Mouse (Mus musculus) cerebellum, postnatal 14 days (tissue): ENCODE measurements around the gene Rhoh.

Experiments used
- DNase-seq, 2 experiments: peaks; one replicate each; pipeline ENCODE4 v3.0.0; 2021; ENCODE audit warnings: mixed read lengths in 2 of 2

Gene Rhoh

DNA sequence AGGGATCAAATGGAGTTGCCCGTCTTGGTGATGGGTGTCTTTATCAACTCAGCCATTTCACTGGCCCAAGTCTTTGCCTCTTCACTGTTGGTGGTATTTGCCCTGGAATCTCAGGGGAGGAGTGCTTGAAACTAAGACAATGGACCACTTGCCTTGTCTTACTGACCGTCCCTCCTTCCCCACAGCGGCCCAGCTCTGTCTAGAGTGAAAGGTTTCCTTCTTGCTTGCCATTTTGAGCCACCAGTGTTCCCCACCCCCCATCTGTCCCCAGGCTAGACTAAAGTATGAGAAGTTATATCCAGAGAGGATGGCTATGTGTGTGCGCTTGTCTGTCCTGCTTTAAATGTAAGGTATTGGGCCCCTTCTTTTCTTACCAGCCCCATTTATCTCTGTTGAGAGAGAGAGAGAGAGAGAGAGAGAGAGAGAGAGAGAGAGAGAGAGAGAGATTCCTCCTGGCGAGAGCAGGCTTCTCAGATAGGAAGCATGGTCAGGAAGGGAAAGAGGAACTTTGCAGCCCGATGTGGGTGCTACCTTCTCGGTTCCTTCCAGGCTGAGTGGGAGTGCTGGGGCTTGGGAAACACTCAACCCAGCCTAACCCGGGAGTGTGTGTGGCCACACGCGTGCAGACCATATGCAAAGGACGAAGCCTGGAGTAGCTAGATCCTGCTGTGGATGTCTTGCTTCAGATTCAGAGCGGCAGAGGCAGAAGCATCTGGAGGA is 572 bp upstream of the Rhoh start:
- no peak for DNase-seq

DNA sequence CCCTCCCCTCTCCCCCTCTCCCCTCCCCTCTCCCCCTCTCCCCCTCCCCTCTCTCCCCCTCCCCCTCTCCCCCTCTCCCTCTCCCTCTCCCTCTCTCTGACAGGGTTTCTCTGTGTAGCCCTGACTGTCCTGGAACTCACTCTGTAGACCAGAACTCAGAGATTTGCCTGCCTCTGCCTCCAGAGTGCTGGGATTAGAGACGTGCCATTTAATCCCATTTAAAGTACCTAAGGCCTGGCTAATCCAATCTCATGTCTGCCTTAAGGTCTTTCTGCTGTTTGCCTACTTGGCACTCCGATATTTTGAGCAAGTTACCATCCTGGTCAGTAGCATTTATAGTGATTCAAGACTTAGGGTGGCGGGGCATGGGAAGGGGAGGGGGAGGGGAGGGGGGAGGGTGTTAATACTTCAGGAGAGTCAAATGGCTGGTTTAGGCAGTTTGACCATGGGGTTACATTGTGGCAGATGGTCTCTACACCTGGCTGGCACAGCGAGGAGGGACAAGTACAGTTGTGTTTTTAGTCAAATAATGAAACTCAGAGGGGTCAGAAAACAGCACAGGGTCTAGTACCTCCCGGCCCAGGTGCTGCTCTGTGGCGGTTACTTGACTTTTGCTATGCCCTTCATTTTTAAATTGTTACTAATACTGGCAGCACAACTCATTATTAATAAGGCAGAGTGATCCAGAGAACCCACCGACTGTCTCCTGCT is 1.4 kb downstream of the Rhoh start:
- no peak for DNase-seq

DNA sequence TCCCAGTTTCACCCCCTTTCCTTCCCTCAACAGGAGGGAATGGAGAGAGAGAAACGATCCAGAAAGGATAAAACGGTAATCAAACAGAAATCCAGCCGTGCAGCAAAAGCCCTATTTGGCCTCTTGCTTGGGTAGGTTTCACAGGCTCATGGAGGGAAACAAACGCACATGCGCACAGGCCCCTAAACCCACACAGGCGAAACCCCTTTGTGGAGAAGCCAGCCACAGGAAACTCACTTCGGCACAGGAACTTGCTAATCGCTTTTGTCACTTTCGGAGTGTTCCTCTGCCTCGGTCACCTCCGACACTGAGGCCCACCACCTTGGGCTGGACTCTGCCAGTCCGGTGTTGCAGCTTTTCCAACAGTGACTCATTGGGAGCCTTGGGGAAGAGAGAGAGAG is 2.3 kb downstream of the Rhoh start:
- no peak for DNase-seq

DNA sequence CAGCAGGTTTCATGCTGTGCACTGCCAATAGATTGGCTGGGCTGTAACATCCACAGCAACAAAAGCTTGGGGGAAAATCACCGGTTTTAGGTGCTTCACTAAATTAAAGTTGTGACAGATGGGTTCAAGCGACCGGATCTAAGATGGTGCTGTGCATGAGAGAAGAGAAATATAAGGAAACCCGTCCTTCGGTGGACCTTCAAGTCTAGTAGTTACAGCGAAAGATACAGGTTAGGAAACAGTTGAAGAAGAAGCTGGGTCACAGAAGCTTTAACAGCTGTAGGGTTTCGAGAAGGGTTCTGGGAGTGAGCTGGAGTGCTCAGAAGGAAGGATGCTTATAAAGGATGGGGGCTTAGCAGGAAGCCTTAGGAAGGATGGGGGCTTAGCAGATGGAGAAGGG is 3.5 kb downstream of the Rhoh start:
- DNase-seq, result no peak

DNA sequence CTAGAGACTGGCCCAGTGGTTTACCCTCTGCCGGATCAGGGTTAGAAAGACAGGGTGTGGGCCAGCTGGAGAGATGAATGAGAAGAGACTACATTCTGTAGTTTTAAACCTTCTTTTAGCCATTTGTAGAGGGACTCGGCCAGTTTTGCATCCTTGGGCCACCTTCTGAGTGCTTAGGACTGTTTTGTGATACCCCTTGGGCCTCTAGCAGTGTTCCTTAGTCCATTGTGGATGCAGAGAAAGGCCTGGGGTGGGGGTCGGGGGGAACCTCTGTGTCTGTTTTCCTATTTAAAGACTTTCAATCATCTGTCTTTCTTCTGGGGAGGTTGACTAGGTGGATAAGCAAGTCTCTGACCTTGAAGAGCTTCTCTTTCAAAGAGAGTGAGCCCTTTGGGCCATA is 3.9 kb downstream of the Rhoh start:
- no peak for DNase-seq

DNA sequence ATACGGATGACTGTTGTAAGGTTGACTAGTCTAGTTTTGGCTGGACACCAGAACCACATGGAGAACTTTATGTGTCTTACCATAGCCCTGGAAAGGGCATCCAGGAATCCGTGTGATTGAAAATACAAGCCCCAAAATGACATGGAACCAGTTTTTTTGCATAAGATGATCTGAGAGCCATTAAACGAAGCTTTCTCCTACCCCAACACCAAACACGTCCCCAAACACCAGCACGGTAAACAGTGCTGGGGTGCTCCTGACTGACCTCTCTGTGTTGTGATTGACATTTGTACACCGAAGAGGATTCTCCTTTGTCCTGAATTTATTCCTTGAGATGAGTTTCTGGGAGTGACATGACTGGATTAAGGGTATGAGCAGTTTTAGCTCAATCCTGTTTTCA is 5.6 kb downstream of the Rhoh start:
- no peak for DNase-seq

DNA sequence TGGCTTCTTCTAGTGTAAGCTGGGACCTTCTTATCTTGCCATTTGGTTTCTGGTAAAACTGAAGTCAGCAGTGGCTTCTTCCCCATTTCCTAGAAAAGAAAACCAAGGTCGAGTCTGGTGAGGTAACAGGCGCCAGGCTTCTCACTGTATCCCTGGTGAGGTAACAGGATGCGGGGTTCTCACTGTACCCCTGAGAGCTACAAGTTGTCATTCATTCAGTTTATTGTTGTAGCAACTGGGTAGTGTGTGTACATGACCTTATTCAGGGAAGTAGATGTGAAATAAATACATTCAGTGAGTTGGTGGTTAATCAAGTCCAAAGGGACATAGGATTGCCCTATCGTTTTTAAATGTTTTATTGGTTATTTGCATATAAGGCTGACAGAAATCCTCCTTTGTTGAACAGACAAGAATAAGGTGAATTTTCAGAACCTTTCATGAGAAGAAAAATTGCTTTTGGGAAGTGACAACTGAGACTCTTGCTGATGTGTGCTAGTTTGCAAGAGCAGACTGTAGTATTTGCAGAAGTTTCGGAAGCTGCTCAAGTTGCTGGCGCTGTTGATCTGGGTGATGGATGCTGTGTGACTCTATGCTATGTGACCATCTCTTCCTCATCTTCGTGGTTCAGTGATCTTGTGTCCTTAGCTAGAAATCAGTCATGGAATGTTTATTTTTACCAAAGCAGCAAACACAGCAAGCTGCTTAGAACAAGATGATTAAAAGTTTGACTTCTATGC is 6.5 kb downstream of the Rhoh start:
- no peak for DNase-seq

DNA sequence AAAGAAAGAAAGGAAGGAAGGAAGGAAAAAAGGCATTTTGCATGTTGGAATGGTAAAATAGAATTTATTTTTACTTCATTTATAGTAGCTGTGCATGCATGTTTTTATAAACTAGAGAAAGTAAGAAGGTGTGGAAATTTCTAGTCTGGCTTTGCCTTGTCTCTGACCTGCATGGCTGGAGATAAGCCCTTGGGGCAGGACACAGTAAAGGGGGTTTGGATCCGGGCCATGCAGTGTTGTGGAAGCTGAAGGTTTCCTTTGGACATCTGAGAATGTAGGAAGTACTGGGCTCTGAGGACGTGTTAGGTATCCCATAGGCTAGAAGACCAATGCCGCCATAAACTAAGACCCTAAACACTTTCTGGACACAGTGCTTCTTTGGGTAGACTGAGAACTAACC is 7.4 kb downstream of the Rhoh start:
- DNase-seq, result no peak

DNA sequence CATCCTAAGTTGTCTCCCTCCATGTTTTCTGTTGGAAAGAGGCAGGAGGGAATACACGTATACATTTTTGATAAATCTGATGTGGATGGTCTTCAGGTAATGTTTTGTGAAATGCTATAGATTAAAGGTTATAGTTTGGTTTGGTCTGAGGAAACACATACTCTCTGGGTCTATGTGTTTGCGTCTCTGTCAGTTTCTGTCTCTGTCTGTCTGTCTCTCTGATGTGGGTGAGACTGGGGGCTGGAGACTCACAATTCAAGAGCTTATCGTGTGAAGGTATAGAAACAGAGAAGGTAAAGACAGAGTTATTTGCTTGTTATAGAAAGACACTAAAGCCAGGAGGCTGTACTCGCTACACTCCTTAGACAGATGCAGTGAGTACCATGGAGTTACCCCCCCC is 8.6 kb downstream of the Rhoh start:
- DNase-seq, result no peak

DNA sequence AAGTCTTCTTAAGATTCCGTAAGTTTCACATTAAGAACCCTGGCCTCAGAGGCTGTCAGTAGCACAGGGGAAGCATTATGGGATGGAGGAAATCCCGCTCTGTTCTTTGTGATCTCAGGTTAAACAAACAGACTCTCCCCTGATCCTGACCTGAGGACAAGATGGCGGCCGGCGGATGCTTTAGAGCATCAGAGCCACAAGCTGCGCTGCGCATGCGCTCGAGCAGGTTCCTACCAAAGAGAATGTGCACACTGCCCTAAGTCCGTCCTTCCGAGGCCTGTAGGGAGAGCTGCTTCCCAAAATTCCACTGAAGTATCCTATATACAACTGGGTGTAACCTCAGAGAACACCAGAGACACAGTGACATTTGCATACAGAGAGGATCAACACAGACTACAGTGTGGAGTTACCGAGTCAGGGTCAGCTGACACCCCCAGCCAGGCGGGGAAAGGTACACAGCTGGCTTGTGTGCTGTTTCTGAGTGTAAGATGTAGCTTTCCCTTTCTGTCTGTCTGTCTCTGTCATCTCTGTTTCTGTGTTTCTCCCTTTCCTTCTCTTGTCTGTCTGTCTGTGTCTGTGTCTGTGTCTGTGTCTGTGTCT is 10.4 kb downstream of the Rhoh start:
- no peak for DNase-seq

DNA sequence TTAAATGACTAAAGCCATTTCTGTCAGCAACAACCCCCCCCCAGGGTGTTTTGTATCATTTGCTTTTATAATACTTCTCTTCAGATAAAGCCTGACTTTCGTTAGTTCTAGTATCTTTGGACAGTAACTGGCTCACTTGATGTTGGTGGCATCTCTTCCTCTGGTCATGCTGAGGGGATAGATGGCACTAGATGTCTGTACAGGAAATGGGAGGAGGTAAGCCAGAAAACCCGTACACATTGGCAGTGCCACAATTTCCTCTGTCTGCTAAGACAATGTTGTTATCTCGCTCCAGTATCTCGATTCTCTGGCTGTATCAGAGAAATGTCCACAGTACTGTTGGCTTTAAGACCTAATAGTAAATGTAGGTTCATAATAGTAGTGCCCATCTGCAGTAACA is 12.2 kb downstream of the Rhoh start:
- DNase-seq, result no peak

DNA sequence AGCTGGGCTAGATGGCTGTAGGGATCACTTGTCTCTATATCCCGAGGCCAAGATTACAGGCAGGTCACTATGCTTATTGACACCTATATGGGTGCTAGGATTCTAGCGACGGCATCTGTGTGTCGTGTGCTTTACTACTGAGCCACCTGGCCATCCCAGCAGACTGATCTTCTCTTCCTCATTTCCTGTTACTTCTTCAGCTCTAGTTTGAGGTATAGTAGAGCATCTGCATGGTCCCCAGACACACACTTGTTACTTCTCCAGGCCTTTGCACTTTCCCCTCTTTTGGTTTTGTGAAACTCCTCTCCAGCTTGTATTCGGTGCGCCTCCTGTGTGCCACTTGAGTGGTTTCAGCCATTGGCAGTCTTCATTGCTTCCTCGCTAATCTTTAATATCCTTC is 14.3 kb downstream of the Rhoh start:
- DNase-seq, result no peak

DNA sequence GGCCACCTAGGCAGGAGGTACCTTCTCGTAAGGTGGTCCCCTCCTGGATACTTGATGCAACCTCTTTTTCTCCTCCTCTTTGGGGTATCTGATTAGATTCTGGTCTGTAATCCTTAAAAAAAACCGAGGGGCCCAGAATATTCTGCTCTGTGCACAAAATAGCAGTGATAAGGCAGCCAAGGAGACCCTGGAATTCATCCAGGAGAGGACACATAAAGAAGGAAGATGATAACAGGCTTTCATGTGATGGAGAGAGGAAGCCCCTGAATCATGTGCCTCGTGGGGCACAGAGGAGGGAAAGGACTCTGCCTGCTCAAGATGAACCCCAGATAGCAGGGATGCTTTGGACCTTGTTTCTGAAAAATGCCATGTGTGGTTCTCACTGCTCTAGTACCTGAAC is 17.4 kb downstream of the Rhoh start:
- no peak for DNase-seq

DNA sequence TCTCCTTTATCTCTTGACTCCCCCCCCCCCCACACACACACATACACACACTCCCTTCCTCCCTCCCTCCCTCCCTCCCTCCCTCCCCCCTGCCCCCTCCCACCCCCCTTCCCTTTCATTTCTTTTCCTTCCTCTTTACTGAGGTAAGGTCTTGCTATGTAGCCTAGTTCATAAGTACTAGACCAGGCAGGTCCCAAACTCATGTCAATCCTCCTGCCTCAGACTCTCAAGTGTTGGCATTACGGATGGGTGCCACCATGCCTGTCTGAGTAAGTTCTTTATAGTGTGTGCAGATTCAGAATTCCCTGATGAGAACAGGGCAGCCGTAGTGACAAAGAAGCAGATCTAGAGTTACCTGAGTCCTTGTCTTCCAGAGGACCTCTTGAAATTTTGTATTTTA is 20.2 kb downstream of the Rhoh start:
- no peak for DNase-seq

DNA sequence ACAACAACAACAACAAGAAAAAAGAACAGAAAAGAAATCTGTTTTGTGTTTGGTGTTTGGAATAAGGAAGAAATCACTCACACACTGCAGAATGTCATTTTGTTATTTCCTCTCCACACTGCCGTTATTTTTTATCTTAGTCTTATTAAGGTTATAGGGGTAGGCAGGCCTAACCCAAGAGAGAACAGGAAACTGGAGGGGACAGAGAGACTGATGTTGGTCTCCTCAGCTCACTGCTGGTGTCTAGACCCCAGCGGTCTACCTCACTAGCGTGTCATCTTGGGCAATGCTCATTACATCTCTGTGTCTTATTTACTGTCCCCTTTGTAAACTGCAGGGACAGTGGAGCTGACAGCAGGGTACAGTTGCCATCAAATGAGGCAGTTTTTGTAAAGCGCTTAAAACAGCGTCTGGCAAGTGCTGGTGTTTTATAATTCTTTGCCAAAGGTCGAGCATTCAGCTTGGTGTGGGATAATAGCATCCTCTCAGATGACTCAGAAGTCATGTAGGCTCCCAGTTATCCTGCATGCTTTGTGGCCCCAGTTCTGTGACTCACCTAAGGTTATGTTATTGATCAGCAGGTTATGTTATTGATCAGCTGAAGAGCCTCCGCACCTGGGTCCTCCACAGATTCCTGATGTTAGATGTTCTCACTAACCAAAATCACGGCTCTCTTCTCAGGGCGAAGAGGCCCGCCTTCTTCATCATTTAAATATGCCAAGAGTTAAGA is 21.6 kb downstream of the Rhoh start:
- DNase-seq, result no peak

DNA sequence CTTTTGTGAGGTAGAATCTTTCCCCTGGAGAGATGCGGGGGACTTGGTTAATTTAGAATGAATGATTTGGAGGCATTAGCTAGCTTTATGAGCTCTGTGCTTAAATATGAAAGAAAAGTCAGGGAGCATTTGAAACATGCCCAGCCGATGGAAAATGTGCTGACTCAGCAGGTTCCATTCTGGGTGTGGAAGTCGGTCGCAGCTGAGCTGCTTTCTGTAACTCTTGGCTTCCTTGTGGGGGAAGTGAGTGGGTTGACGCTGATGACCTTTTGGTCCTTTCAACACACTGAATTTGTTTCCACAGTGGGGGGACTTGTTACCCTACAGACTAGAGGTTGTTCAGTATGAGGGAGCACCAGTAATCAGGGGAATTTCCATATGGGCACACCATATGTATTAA is 22.3 kb downstream of the Rhoh start:
- DNase-seq, result no peak

DNA sequence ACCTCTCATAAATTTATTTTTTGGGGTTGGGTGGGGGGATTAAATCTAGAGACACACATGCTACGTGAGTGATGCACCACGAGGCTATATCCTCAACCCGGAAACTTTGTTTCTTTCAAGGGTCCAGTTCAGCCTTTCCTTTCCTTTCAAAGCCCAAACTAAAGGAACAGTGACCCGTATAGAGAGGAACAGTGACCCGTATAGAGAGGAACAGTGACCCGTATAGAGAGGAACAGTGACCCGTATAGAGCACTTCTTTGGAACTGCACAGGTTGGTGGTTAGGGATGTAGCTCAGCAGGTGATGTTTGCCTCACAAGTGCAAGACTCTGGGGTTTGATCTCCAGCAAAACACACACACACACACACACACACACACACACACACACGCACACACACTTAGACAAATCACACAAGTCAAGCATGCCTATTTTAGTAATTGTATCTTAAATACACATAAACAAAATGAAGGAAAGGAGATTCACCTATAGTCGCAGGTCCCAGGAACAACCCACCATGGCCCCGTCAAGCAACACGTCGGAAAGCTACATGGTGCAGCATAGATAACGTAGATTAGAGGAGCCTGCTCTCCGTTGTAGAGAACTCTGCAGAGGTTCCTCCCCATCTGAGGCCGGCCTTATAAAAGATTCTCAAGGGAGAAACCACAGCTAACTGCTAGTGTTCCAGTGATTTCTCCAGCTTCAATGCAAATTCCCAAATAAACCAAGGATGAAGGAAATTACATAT is 24.9 kb downstream of the Rhoh start:
- DNase-seq, result no peak

DNA sequence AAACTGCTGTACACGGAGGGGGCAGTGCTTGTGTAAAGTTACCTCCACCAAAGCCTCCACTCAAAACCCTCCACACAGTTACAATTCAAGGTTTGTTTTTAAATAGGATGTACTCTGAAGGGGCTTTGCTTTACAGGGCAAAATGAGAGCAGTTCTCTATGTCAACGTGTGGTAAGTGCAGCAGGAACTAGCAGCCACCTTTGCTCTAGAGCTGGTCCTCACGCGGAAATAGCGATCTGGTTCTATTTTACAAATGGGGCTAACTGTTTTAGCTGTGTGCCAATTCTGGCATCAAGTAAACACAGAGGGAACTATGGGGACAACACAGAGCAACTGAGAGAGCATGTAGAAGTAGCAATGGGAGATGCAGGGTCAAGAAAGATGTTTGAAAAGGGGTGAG is 27.1 kb downstream of the Rhoh start:
- DNase-seq, result no peak

DNA sequence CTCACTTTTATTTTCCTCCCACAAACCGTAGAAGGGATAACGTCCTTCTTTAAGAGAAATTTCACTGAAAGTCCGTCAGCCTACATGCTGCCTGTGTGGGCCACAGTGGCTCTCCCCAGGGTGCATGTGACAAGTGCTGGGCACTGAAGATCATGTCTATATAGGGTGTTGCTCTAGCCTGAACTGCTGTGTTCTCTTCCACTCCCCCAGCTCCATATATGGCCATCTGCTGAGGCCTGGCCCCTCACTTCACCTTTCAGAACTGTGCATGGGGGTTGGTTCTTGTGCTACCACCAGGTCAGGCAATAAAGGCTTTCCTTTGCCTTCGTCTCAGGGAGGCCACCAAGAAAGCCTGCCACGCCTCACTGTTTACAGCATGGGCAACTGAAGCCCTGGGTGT is 28.0 kb downstream of the Rhoh start:
- DNase-seq, result no peak

DNA sequence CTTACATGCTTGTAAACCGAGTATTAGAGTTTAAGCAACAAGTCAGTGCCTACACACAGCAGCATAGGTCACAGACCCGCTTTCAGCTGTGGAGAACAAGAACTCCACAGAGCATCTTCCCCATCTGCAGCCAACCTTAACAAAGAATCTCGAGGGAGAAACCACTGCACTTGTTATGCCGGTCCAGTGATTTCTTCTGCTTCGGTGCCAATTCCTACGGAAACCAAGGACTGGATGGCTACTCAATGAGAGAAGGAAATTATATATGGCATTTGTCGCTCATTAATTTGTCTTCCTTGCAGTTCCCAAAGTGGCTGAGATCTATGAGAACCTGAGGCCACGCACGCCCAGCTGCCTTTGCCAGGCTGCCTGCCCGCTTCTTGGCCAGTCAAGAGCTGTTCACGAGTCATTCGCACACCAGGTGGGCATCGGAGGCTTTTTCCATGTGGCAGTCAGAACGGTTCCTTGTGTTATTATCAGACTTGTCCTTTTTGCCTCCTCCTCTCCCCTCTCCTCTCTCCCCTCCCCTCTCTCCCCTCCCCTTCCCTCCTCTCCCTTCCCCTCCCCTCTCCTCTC is 30.3 kb downstream of the Rhoh start:
- peak; percentile 63 to 69 for DNase-seq

DNA sequence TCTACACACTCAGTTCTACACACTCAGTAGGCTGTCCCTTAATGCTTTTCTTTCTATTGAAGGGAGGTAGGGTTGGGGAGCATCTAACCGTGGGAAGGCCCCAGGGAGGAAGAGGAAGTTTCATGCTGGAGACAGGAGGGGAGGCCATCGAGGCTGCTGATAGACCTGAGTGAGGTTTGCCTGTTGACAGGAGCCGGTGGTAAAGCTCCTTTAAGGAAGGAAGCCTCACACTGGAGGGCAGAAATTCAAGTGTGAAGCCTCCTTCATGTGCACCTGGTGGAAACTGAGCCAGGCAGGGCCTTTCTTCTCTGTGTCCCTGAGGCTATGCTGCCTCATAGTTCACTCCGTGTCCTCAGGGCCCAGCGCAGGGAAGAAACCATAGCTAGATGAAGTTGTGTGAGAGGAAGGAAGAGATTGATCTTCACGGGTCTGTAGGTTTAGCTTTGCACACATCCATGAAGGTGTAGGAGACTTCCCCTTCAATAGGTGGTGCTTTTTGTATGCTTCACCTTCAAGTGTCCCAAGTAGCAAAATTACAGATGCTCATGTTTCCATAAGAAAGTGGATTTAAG is 34.2 kb downstream of the Rhoh start:
- no peak for DNase-seq

DNA sequence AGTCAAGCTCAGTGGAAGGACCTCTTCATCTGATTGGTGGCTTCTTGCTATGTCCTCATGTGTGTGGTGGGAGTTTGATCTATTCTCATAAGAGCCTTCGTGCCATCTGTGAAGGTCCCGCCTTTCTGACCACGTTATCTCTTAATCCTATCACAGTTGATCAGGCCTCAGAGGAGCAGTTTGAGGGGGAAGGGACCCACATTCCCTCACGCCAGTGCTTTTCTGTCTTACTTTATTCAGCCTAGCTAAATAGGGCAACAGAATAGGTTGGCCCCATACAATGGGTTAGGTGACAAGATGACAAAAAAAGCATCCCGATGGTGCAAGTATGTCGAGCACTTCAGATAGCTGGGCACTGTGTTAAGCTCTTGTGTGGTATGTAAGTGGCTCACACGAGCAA is 34.8 kb downstream of the Rhoh start:
- DNase-seq, result no peak
